In genomic region chr11:115179881-115180280, GRCm38 (mm10) we compare ENCODE assay signal across 14 mouse cellular contexts. TPM values are rescaled to one million over a fixed set of nuclear protein-coding genes. Genes with fewer than 3 reads are reported as not detected.
DNase-seq lines count a peak whose midpoint lies in the region; ATAC-seq and TF ChIP-seq lines count a peak whose summit lies in the region.
"Had no signal": no experiment of that assay in that cellular context is flagged by ENCODE, and none has a peak within 500 bp of the region (broad histone marks: within the 10 kb centered on the region; RNA-seq: fewer than 3 reads in every experiment).

No protein-coding gene starts in this region.

- ATAC-seq in limb, embryonic 15.5 days (ENCODE audit: insufficient number of reproducible peaks, low FRiP score, low TSS enrichment, low read depth), result no peak
- no peak for ATAC-seq in hindbrain, embryonic 14.5 days (ENCODE audit: low FRiP score)

- intact Hi-C loops in heart, adult 2 months (cut with DNase I), result no loop called here
- intact Hi-C loops in heart, postnatal 25 days (cut with DNase I), result loop anchor here (5.0 kb wide), 1 partner anchor 98 kb away; no protein-coding TSS in a partner anchor

- peak; percentile 94 for DNase-seq in heart, adult 11 months
- DNase-seq in heart, adult 2 months, result no peak
- no peak for DNase-seq in limb, embryonic 10.5 days (ENCODE audit: low spot score)
- DNase-seq in hindbrain, embryonic 14.5 days (ENCODE audit: low spot score), result no peak
- peak; percentile 70 to 89 for DNase-seq in kidney, postnatal 25 days
- DNase-seq in heart, postnatal 25 days (ENCODE audit: low spot score), result no peak
- DNase-seq: cerebellum, adult 11-12 months; lung, adult 2 months had no signal

- H3K79me2 ChIP-seq in heart, adult 2 months (replicated peaks; ENCODE audit: control insufficient read depth, insufficient read depth, low read length), result no peaks in the 10 kb centered on the region

- H3K4me1 ChIP-seq in heart, adult 2 months (ENCODE audit: control insufficient read depth, insufficient read depth, low read length), result no peaks in the 10 kb centered on the region
- H3K4me1 ChIP-seq in limb, embryonic 15.5 days, result peaks cover 40% of the 10 kb centered on the region
- peaks cover 51% of the 10 kb centered on the region for H3K4me1 ChIP-seq in limb, embryonic 10.5 days
- H3K4me1 ChIP-seq in hindbrain, embryonic 14.5 days (replicated peaks; ENCODE audit: control insufficient read depth, insufficient read depth, low read length), result peaks cover 26% of the 10 kb centered on the region

- H3K36me3 ChIP-seq in heart, adult 2 months (ENCODE audit: control insufficient read depth, insufficient read depth, low read length), result no peaks in the 10 kb centered on the region
- 0 out of 2 replicates have a peak, but pooled peaks cover 6% of the 10 kb centered on the region for H3K36me3 ChIP-seq in limb, embryonic 15.5 days
- no peaks in the 10 kb centered on the region for H3K36me3 ChIP-seq in limb, embryonic 10.5 days
- H3K36me3 ChIP-seq in hindbrain, embryonic 14.5 days (replicated peaks; ENCODE audit: control insufficient read depth, insufficient read depth), result peaks cover 4% of the 10 kb centered on the region; the same call in 1 of the 2 replicates
- H3K36me3 ChIP-seq: limb, embryonic 12.5 days had no signal

- no peak overlapping the region for H3K27ac ChIP-seq in heart, adult 2 months
- H3K27ac ChIP-seq in limb, embryonic 15.5 days, result 0 out of 2 replicates have a peak overlapping the region, but pooled peaks have one; percentile 9
- H3K27ac ChIP-seq in limb, embryonic 10.5 days, result no peak overlapping the region
- peak overlapping the region; percentile 59; the same call in 1 of the 2 replicates for H3K27ac ChIP-seq in hindbrain, embryonic 14.5 days
- H3K27ac ChIP-seq: heart, embryonic 13.5 days; limb, embryonic 12.5 days had no signal

- H3K27me3 ChIP-seq in heart, adult 2 months (ENCODE audit: control insufficient read depth, insufficient read depth, low read length), result no peaks in the 10 kb centered on the region
- H3K27me3 ChIP-seq in limb, embryonic 15.5 days, result peaks cover 2% of the 10 kb centered on the region; the same call in 1 of the 2 replicates
- H3K27me3 ChIP-seq in limb, embryonic 10.5 days (ENCODE audit: low read depth, poor library complexity, severe bottlenecking), result peaks cover 20% of the 10 kb centered on the region
- H3K27me3 ChIP-seq in hindbrain, embryonic 14.5 days (ENCODE audit: control insufficient read depth, insufficient read depth, low read length), result no peaks in the 10 kb centered on the region
- H3K27me3 ChIP-seq: CH12.LX; megakaryocyte, embryonic 14.5 days had no signal

- H3K4me3 ChIP-seq in heart, adult 2 months, result no peak overlapping the region
- no peak overlapping the region for H3K4me3 ChIP-seq in limb, embryonic 15.5 days
- no peak overlapping the region for H3K4me3 ChIP-seq in limb, embryonic 10.5 days
- H3K4me3 ChIP-seq in hindbrain, embryonic 14.5 days (replicated peaks; ENCODE audit: low read length), result no peak overlapping the region
- H3K4me3 ChIP-seq: heart, embryonic 13.5 days; limb, embryonic 12.5 days; megakaryocyte, embryonic 14.5 days had no signal

- no peak for TF ChIP-seq POLR2A in heart, adult 2 months (IDR thresholded peaks at IDR 0.05; ENCODE audit: insufficient read depth, low read depth, low read length)

- 39% methylated on average over 6 of the region's 6 CpGs for WGBS in heart, adult 2 months
- WGBS in limb, embryonic 15.5 days, result 64% methylated on average over 6 of the region's 6 CpGs
- 75% methylated on average over 6 of the region's 6 CpGs for WGBS in limb, embryonic 10.5 days
- WGBS in hindbrain, embryonic 14.5 days, result 79% methylated on average over 6 of the region's 6 CpGs

- no peak overlapping the region for H3K4me2 ChIP-seq in limb, embryonic 15.5 days
- H3K4me2 ChIP-seq in hindbrain, embryonic 14.5 days (replicated peaks), result no peak overlapping the region
- H3K4me2 ChIP-seq: heart, embryonic 13.5 days; limb, embryonic 12.5 days had no signal

- TF ChIP-seq EP300 in heart, adult 2 months (IDR thresholded peaks at IDR 0.05; ENCODE audit: insufficient read depth, low read depth, low read length), result no peak

- no peaks in the 10 kb centered on the region for H3K9me3 ChIP-seq in limb, embryonic 15.5 days
- H3K9me3 ChIP-seq in limb, embryonic 10.5 days (replicated peaks), result no peaks in the 10 kb centered on the region
- no peaks in the 10 kb centered on the region for H3K9me3 ChIP-seq in hindbrain, embryonic 14.5 days (ENCODE audit: control insufficient read depth, low read length)
- H3K9me3 ChIP-seq: heart, embryonic 13.5 days; limb, embryonic 12.5 days; megakaryocyte, embryonic 14.5 days had no signal

- H3K9ac ChIP-seq in heart, adult 2 months (ENCODE audit: low read depth, low read length), result no peak overlapping the region
- no peak overlapping the region for H3K9ac ChIP-seq in limb, embryonic 15.5 days
- no peak overlapping the region for H3K9ac ChIP-seq in hindbrain, embryonic 14.5 days
- H3K9ac ChIP-seq: heart, embryonic 13.5 days; limb, embryonic 12.5 days had no signal

- TF ChIP-seq CTCF in heart, adult 2 months (IDR thresholded peaks at IDR 0.05), result no peak

RNA-seq across cellular contexts. Expression of gene Tmem104, which starts 7.4 kb away (rescaled TPM):
- 10 to 100 TPM in 1 of 2 experiments, 1 to 10 TPM in 1; 8.8 to 11.6 TPM for total RNA-seq in heart, adult 2 months (2021)
- 8.6 and 9.9 TPM in 2 replicates for polyA plus RNA-seq in heart, adult 2 months (2012; rRNA removed)
- polyA plus RNA-seq in limb, embryonic 15.5 days (2015; fragmentation: Nextera tagmentation; extraction: Ambion mirVana), result 15.8 and 15.9 TPM in 2 replicates
- polyA plus RNA-seq in limb, embryonic 10.5 days (2016; fragmentation: Nextera tagmentation; extraction: Ambion mirVana), result 9.1 and 9.8 TPM in 2 replicates
- polyA plus RNA-seq in hindbrain, embryonic 14.5 days (2014; fragmentation: Nextera tagmentation; extraction: Ambion mirVana), result 10.7 and 11.7 TPM in 2 replicates
- 10 to 100 TPM; 10.0 to 10.5 TPM for total RNA-seq in heart, postnatal 25 days (2021)

RNA-seq across cellular contexts. Expression of gene Nat9, which starts 7.8 kb away (rescaled TPM):
- 10 to 100 TPM; 18.5 to 23.6 TPM for total RNA-seq in heart, adult 2 months (2021)
- 20.2 and 31.5 TPM in 2 replicates for polyA plus RNA-seq in heart, adult 2 months (2012; rRNA removed)
- polyA plus RNA-seq in limb, embryonic 15.5 days (2015; fragmentation: Nextera tagmentation; extraction: Ambion mirVana), result 23.6 and 27.3 TPM in 2 replicates
- 15.6 and 22.7 TPM in 2 replicates for polyA plus RNA-seq in limb, embryonic 10.5 days (2016; fragmentation: Nextera tagmentation; extraction: Ambion mirVana)
- polyA plus RNA-seq in hindbrain, embryonic 14.5 days (2014; fragmentation: Nextera tagmentation; extraction: Ambion mirVana), result 18.2 and 20.0 TPM in 2 replicates
- 10 to 100 TPM; 19.3 to 23.0 TPM for total RNA-seq in heart, postnatal 25 days (2021)

RNA-seq across cellular contexts. Expression of gene Slc9a3r1, which starts 16.7 kb away (rescaled TPM):
- total RNA-seq in heart, adult 2 months (2021), result 10 to 100 TPM in 1 of 2 experiments, 1 to 10 TPM in 1; 8.1 to 10.1 TPM
- polyA plus RNA-seq in heart, adult 2 months (2012; rRNA removed), result 8.9 and 9.7 TPM in 2 replicates
- 41.8 and 43.9 TPM in 2 replicates for polyA plus RNA-seq in limb, embryonic 15.5 days (2015; fragmentation: Nextera tagmentation; extraction: Ambion mirVana)
- 30.7 and 32.2 TPM in 2 replicates for polyA plus RNA-seq in limb, embryonic 10.5 days (2016; fragmentation: Nextera tagmentation; extraction: Ambion mirVana)
- polyA plus RNA-seq in hindbrain, embryonic 14.5 days (2014; fragmentation: Nextera tagmentation; extraction: Ambion mirVana), result 60.5 and 65.9 TPM in 2 replicates
- total RNA-seq in heart, postnatal 25 days (2021), result 10 to 100 TPM; 10.1 to 12.9 TPM

RNA-seq across cellular contexts. Expression of gene Cd300lf, which starts 46.1 kb away (rescaled TPM):
- under 1 TPM; 0.11 to 0.60 TPM for total RNA-seq in heart, adult 2 months (2021)
- polyA plus RNA-seq in heart, adult 2 months (2012; rRNA removed), result 0.38 and 1.00 TPM in 2 replicates
- polyA plus RNA-seq in limb, embryonic 15.5 days (2015; fragmentation: Nextera tagmentation; extraction: Ambion mirVana), result 0.46 and 0.65 TPM in 2 replicates
- 0.06 TPM in 1 of 2 replicates, not detected in the other for polyA plus RNA-seq in limb, embryonic 10.5 days (2016; fragmentation: Nextera tagmentation; extraction: Ambion mirVana)
- polyA plus RNA-seq in hindbrain, embryonic 14.5 days (2014; fragmentation: Nextera tagmentation; extraction: Ambion mirVana), result not detected in 2 replicates
- total RNA-seq in heart, postnatal 25 days (2021), result under 1 TPM in 1 of 2 experiments, not detected in 1; 0.28 TPM
- total RNA-seq: gastrocnemius, adult 18-20 months had no signal

Comparison
In these comparisons a context has a peak if more than half of its experiments do, and no peak if none do; other contexts are left out.
1. DNase-seq: peak in heart, adult 11 months (single experiment) and kidney, postnatal 25 days (2 of 2); none in heart, adult 2 months (0 of 2), limb, embryonic 10.5 days (single experiment), hindbrain, embryonic 14.5 days (single experiment) and heart, postnatal 25 days (single experiment).
2. H3K27ac ChIP-seq: peak in limb, embryonic 15.5 days (single experiment) and hindbrain, embryonic 14.5 days (single experiment); none in heart, adult 2 months (single experiment) and limb, embryonic 10.5 days (single experiment).